Mouse (Mus musculus) bone marrow, adult 2 months (tissue): ENCODE data around the gene H2afy.

Experiments used
- CTCF ChIP-seq: fragments of 200-500 bp; IDR thresholded peaks from 2 replicates; pipeline ENCODE4 v1.5.1; 2011; ENCODE audit warnings: low read length, control low read depth; ENCODE audit not compliant: control insufficient read depth, insufficient read depth
- POLR2A ChIP-seq: fragments of 200-500 bp; IDR thresholded peaks from 2 replicates; pipeline ENCODE4 v1.6.1; 2011; ENCODE audit warnings: low read depth, mild to moderate bottlenecking, control low read depth, low read length, borderline replicate concordance; ENCODE audit not compliant: control insufficient read depth

- TF ChIP-seq CTCF (no peak), POLR2A (no peak)
Measured at GRCm38 (mm10) chr13:56088602-56089001, 47.6 kb downstream of the H2afy start.
